Mouse (Mus musculus): ENCODE measurements around the gene 2410141K09Rik.
"Not testable (repeated sequence)": the region's sequence is repeated elsewhere in the genome, so short reads cannot be mapped to it uniquely, and the experiment has no call there.

2410141K09Rik gene

DNA sequence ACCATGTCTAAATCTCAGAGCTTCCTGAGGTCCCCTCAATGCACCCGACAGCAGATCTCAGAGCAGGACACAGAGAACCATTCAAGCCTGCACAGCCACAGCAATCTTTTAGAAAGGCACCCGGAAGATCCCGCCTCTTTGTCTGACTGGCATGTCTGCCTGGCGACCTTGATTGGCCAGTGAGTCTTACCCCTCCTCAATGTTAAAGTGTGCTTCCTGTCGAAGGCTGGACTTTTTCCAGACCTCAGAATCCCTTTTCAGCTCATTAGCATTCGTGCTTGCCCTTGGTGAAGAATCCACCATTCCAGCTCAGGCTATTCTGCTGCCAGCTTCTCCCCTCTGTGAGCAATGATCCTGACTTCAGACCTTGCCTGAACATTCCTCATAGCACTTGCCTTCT, at the start of gene 2410141K09Rik:
Gene 2410141K09Rik, minus strand, starts transcription at position 101 of the 400 bp plus-strand sequence.
- not testable (repeated sequence) for DNase-seq (ENCODE audit: low read depth, low spot score)

GRCm38 (mm10) chr13:66426858-66427257, 14.1 kb downstream of the 2410141K09Rik start:
- not testable (repeated sequence) for DNase-seq (ENCODE audit: low read depth, low spot score)

- DNase-seq (ENCODE audit: low read depth, low spot score), result not testable (repeated sequence)
Measured at GRCm38 (mm10) chr13:66414962-66415361, 26.0 kb downstream of the 2410141K09Rik start.

Data from CD4-positive, CD25-positive, alpha-beta regulatory T cell, adult 2 months (primary cell).